Mouse (Mus musculus) intestine, postnatal 0 days (tissue): ENCODE measurements at regions not wholly inside any gene's neighbourhood (a gene's known extent, or its start where the extent isn't known, plus 50 kb on each side); places are given as distances from the start of the nearest gene placed in this dataset.

Source experiments
- ATAC-seq: fragments of 200-750 bp; cut with Nextera tagmentation; 2 replicates; pipeline ENCODE4 v1.8.0; 2017; ENCODE audit warnings: mild to moderate bottlenecking, moderate TSS enrichment, moderate library complexity
- H3K27ac ChIP-seq: fragments of 300-500 bp; sonication (generic); 2 replicates; pipeline ENCODE4 v1.5.1; 2014; ENCODE audit warnings: mild to moderate bottlenecking, low read depth, low read length, moderate library complexity
- H3K27me3 ChIP-seq: fragments of 300-500 bp; sonication (generic); replicated peaks from 2 replicates; pipeline ENCODE4 v1.6.1; 2014; ENCODE audit warnings: low read length, mixed read lengths; ENCODE audit not compliant: control insufficient read depth, insufficient read depth
- H3K36me3 ChIP-seq: fragments of 300-500 bp; sonication (generic); 2 replicates; pipeline ENCODE4 v1.6.1; 2014; ENCODE audit warnings: mild to moderate bottlenecking, moderate library complexity; ENCODE audit not compliant: control insufficient read depth, insufficient read depth
- H3K4me1 ChIP-seq: fragments of 300-500 bp; sonication (generic); replicated peaks from 2 replicates; pipeline ENCODE4 v1.6.1; 2014; ENCODE audit warnings: antibody characterized with exemption, low read length, mixed read lengths; ENCODE audit not compliant: control insufficient read depth, insufficient read depth
- H3K4me2 ChIP-seq: fragments of 300-500 bp; sonication (generic); replicated peaks from 2 replicates; pipeline ENCODE4 v1.6.1; 2014; ENCODE audit warnings: low read depth, mild to moderate bottlenecking, moderate library complexity
- H3K4me3 ChIP-seq: fragments of 300-500 bp; sonication (generic); 2 replicates; pipeline ENCODE4 v1.5.1; 2014; ENCODE audit warnings: low read depth, low read length
- H3K9ac ChIP-seq: fragments of 300-500 bp; sonication (generic); 2 replicates; pipeline ENCODE4 v1.6.1; 2014; ENCODE audit warnings: mild to moderate bottlenecking, low read depth, low read length
- H3K9me3 ChIP-seq: fragments of 300-500 bp; sonication (generic); 2 replicates; pipeline ENCODE4 v1.6.1; 2016; ENCODE audit warnings: mixed run types; ENCODE audit not compliant: control insufficient read depth
- CTCF ChIP-seq: sonication (generic); IDR thresholded peaks from 2 replicates; pipeline ENCODE4 v1.5.1; 2016; ENCODE audit warnings: low read depth, mild to moderate bottlenecking, control low read depth, antibody characterized with exemption, moderate library complexity
- WGBS: fragments of 180-500 bp; shearing (Covaris S2); extraction: QIAGEN DNeasy Blood & Tissue Kit; methylation state at CpG from one replicate; pipeline ENCODE4 v1.1.7; 2014; 5-methylcytosine and 5-hydroxymethylcytosine counted together

GRCm38 (mm10) chr14:97546276-97546675, 623.3 kb downstream of the Dach1 start:
- H3K4me2 ChIP-seq, result no peak overlapping the region
- TF ChIP-seq CTCF, result no peak
- no peaks in the 10 kb centered on the region for H3K36me3 ChIP-seq
- no peak overlapping the region for H3K27ac ChIP-seq
- WGBS, result 92% methylated on average over 4 of the region's 4 CpGs
- no peak overlapping the region for H3K9ac ChIP-seq
- no peaks in the 10 kb centered on the region for H3K4me1 ChIP-seq
- ATAC-seq, result no peak
- H3K27me3 ChIP-seq, result no peaks in the 10 kb centered on the region
- no peak overlapping the region for H3K4me3 ChIP-seq
- no peaks in the 10 kb centered on the region for H3K9me3 ChIP-seq

GRCm38 (mm10) chr14:97544307-97544706, 625.3 kb downstream of the Dach1 start:
- Histone ChIP-seq H3K36me3 (no peaks in the 10 kb centered on the region), H3K27ac (no peak overlapping the region), H3K4me1 (no peaks in the 10 kb centered on the region), H3K9me3 (no peaks in the 10 kb centered on the region), H3K4me3 (no peak overlapping the region), H3K4me2 (no peak overlapping the region), H3K9ac (no peak overlapping the region), H3K27me3 (no peaks in the 10 kb centered on the region)
- ATAC-seq, result no peak
- TF ChIP-seq CTCF, result no peak
- WGBS, result 47% methylated on average over 6 of the region's 6 CpGs

- Histone ChIP-seq H3K9me3 (no peaks in the 10 kb centered on the region), H3K4me2 (no peak overlapping the region), H3K9ac (no peak overlapping the region), H3K36me3 (no peaks in the 10 kb centered on the region), H3K27me3 (no peaks in the 10 kb centered on the region), H3K4me1 (no peaks in the 10 kb centered on the region), H3K4me3 (no peak overlapping the region), H3K27ac (no peak overlapping the region)
- 85% methylated on average over 5 of the region's 5 CpGs for WGBS
- no peak for TF ChIP-seq CTCF
- no peak for ATAC-seq
Measured at GRCm38 (mm10) chr14:97537012-97537411, 632.6 kb downstream of the Dach1 start.

- no peak for TF ChIP-seq CTCF
- WGBS, result 38% methylated on average over 1 of the region's 1 CpGs
- no peaks in the 10 kb centered on the region for H3K36me3 ChIP-seq
Measured at GRCm38 (mm10) chr14:97511318-97511717, 658.2 kb downstream of the Dach1 start.

GRCm38 (mm10) chr14:97489427-97490347, 679.9 kb downstream of the Dach1 start:
- H3K36me3 ChIP-seq, result no peaks in the 10 kb centered on the region
- TF ChIP-seq CTCF, result no peak
- ATAC-seq, result no peak
- 85% methylated on average over 10 of the region's 10 CpGs for WGBS
- H3K4me2 ChIP-seq, result no peak overlapping the region
- H3K4me3 ChIP-seq, result no peak overlapping the region
- H3K4me1 ChIP-seq, result no peaks in the 10 kb centered on the region
- no peak overlapping the region for H3K9ac ChIP-seq
- H3K27me3 ChIP-seq, result no peaks in the 10 kb centered on the region
- no peaks in the 10 kb centered on the region for H3K9me3 ChIP-seq
- no peak overlapping the region for H3K27ac ChIP-seq

More at GRCm38 (mm10) chr14:97511318-97511717, 658.2 kb downstream of the Dach1 start:
- H3K4me1 ChIP-seq, result no peaks in the 10 kb centered on the region
- no peak overlapping the region for H3K27ac ChIP-seq
- no peaks in the 10 kb centered on the region for H3K27me3 ChIP-seq
- H3K4me3 ChIP-seq, result no peak overlapping the region
- no peaks in the 10 kb centered on the region for H3K9me3 ChIP-seq
- H3K4me2 ChIP-seq, result no peak overlapping the region
- H3K9ac ChIP-seq, result no peak overlapping the region
- ATAC-seq, result no peak

GRCm38 (mm10) chr14:97478236-97478635, 691.3 kb downstream of the Dach1 start:
- Histone ChIP-seq H3K27ac (no peak overlapping the region), H3K4me1 (no peaks in the 10 kb centered on the region), H3K36me3 (no peaks in the 10 kb centered on the region), H3K4me2 (no peak overlapping the region), H3K27me3 (no peaks in the 10 kb centered on the region), H3K9ac (no peak overlapping the region), H3K9me3 (no peaks in the 10 kb centered on the region), H3K4me3 (no peak overlapping the region)
- WGBS, result 66% methylated on average over 5 of the region's 5 CpGs
- no peak for ATAC-seq
- no peak for TF ChIP-seq CTCF
